ENCODE assay signal across 12 mouse cellular contexts in genomic region chr2:165596141-165596540, GRCm38 (mm10). TPM values are rescaled to one million over a fixed set of nuclear protein-coding genes. Genes with fewer than 3 reads are reported as not detected.
DNase-seq lines count a peak whose midpoint lies in the region; ATAC-seq and TF ChIP-seq lines count a peak whose summit lies in the region.
"Had no signal": no experiment of that assay in that cellular context is flagged by ENCODE, and none has a peak within 500 bp of the region (broad histone marks: within the 10 kb centered on the region; RNA-seq: fewer than 3 reads in every experiment).

No protein-coding gene starts in this region.

- no peak for TF ChIP-seq CTCF in gastrocnemius, adult 2 months (IDR thresholded peaks at IDR 0.05)

- no peak for ATAC-seq in neural tube, embryonic 11.5 days (ENCODE audit: insufficient read depth, low FRiP score, low TSS enrichment)
- no peak for ATAC-seq in midbrain, embryonic 12.5 days (ENCODE audit: low FRiP score, low read depth)

- peak overlapping the region; percentile 79 for H3K27ac ChIP-seq in gastrocnemius, adult 2 months
- no peak overlapping the region for H3K27ac ChIP-seq in neural tube, embryonic 11.5 days (ENCODE audit: low read depth, low read length)
- no peak overlapping the region for H3K27ac ChIP-seq in midbrain, embryonic 12.5 days (replicated peaks)

- intact Hi-C loops in gastrocnemius, adult 2 months (cut with DNase I), result loop anchor here (10.0 kb wide), 1 partner anchor 159 kb away; no protein-coding TSS in a partner anchor
- intact Hi-C loops in gastrocnemius, postnatal 36 days (cut with DNase I), result no loop called here

- H3K4me1 ChIP-seq in neural tube, embryonic 11.5 days (ENCODE audit: control insufficient read depth, insufficient read depth, low read length), result peaks cover 2% of the 10 kb centered on the region; the same call in 1 of the 2 replicates
- H3K4me1 ChIP-seq in midbrain, embryonic 12.5 days, result peaks cover 30% of the 10 kb centered on the region

- H3K9ac ChIP-seq in neural tube, embryonic 11.5 days (ENCODE audit: low read length), result no peak overlapping the region; the same call in 1 of the 2 replicates
- no peak overlapping the region for H3K9ac ChIP-seq in midbrain, embryonic 12.5 days (replicated peaks)

- 17% methylated on average over 11 of the region's 11 CpGs for WGBS in neural tube, embryonic 11.5 days
- WGBS in midbrain, embryonic 12.5 days, result 16% methylated on average over 11 of the region's 11 CpGs

- no peak for DNase-seq in gastrocnemius, adult 2 months
- DNase-seq in gastrocnemius, postnatal 36 days, result no peak
- DNase-seq in neural tube, embryonic 11.5 days (ENCODE audit: low spot score), result no peak
- DNase-seq in neural tube, embryonic 10.5 days (ENCODE audit: extremely low spot score, low spot score), result no peak
- DNase-seq in adrenal gland, postnatal 25 days, result no peak
- no peak for DNase-seq in B cell, adult 2 months
- DNase-seq in layer of hippocampus, adult 11-12 months (ENCODE audit: low spot score), result no peak
- DNase-seq: adrenal gland, postnatal 14 days; cerebellum, adult 8-10 months; layer of hippocampus, adult 9-11 months; lung, adult 18-20 months had no signal

- H3K4me2 ChIP-seq in neural tube, embryonic 11.5 days (ENCODE audit: low read depth), result peak overlapping the region; percentile 91
- H3K4me2 ChIP-seq in midbrain, embryonic 12.5 days (replicated peaks), result peak overlapping the region; percentile 100

- peak overlapping the region; percentile 72 for H3K4me3 ChIP-seq in gastrocnemius, adult 2 months
- peak overlapping the region; percentile 75 for H3K4me3 ChIP-seq in neural tube, embryonic 11.5 days (ENCODE audit: low read depth, low read length)
- peak overlapping the region; percentile 65; the same call in 1 of the 2 replicates for H3K4me3 ChIP-seq in midbrain, embryonic 12.5 days

- H3K36me3 ChIP-seq in neural tube, embryonic 11.5 days (ENCODE audit: control insufficient read depth, insufficient read depth, low read length), result no peaks in the 10 kb centered on the region
- no peaks in the 10 kb centered on the region for H3K36me3 ChIP-seq in midbrain, embryonic 12.5 days

- H3K9me3 ChIP-seq in neural tube, embryonic 11.5 days (ENCODE audit: control insufficient read depth, low read length), result no peaks in the 10 kb centered on the region
- H3K9me3 ChIP-seq in midbrain, embryonic 12.5 days, result peaks cover 5% of the 10 kb centered on the region; the same call in 1 of the 2 replicates

- H3K27me3 ChIP-seq in neural tube, embryonic 11.5 days (ENCODE audit: control insufficient read depth, insufficient read depth, low read length), result peaks cover 11% of the 10 kb centered on the region; the same call in 1 of the 2 replicates
- H3K27me3 ChIP-seq in midbrain, embryonic 12.5 days, result peaks cover 56% of the 10 kb centered on the region

RNA-seq across cellular contexts. Expression of gene Eya2, which starts 1.3 kb away (rescaled TPM):
- 1 to 10 TPM; 3.0 to 5.8 TPM for total RNA-seq in gastrocnemius, adult 2 months (2021)
- 1 to 10 TPM; 3.2 TPM for total RNA-seq in gastrocnemius, postnatal 36 days (2021)
- 25.6 and 29.6 TPM in 2 replicates for polyA plus RNA-seq in neural tube, embryonic 11.5 days (2014; fragmentation: Nextera tagmentation; extraction: Ambion mirVana)
- polyA plus RNA-seq in midbrain, embryonic 12.5 days (2016; fragmentation: Nextera tagmentation; extraction: Ambion mirVana), result 4.5 and 7.2 TPM in 2 replicates
- 2.2 and 3.8 TPM in 2 replicates for total RNA-seq in adrenal gland, postnatal 25 days (2021)
